Mouse (Mus musculus) bone marrow macrophage, adult 2 months (primary cell): ENCODE measurements at regions not wholly inside any gene's neighbourhood (a gene's known extent, or its start where the extent isn't known, plus 50 kb on each side); places are given as distances from the start of the nearest gene placed in this dataset.

Experiments used
- H3K27ac ChIP-seq: 2 replicates; pipeline ENCODE4 v1.5.1; 2012; ENCODE audit warnings: low read depth, low read length; ENCODE audit not compliant: insufficient read depth
- H3K4me1 ChIP-seq: 2 replicates; pipeline ENCODE4 v1.6.1; 2012; ENCODE audit warnings: low read length; ENCODE audit not compliant: control insufficient read depth, insufficient read depth
- H3K4me3 ChIP-seq: 2 replicates; pipeline ENCODE4 v1.5.1; 2012; ENCODE audit warnings: mild to moderate bottlenecking, low read length, moderate library complexity; ENCODE audit not compliant: insufficient read depth
- CTCF ChIP-seq: IDR thresholded peaks from 2 replicates; pipeline ENCODE4 v1.5.1; 2012; ENCODE audit warnings: low read depth, mild to moderate bottlenecking, low read length, moderate library complexity
- POLR2A ChIP-seq: IDR thresholded peaks from 2 replicates; pipeline ENCODE4 v1.6.1; 2012; ENCODE audit warnings: mild to moderate bottlenecking, low read depth, low read length, borderline replicate concordance

- no peak for TF ChIP-seq CTCF
- TF ChIP-seq POLR2A = no peak
- H3K4me1 ChIP-seq = peaks cover 7% of the 10 kb centered on the region
- no peak overlapping the region for H3K27ac ChIP-seq
- H3K4me3 ChIP-seq = no peak overlapping the region
These were observed 104.0 kb upstream of the Tnfaip3 start for GRCm38 (mm10) chr10:19119281-19120049.

GRCm38 (mm10) chr10:19118569-19119280 lies 103.3 kb upstream of the Tnfaip3 start:
- Histone ChIP-seq H3K4me1 (peaks cover 7% of the 10 kb centered on the region), H3K27ac (no peak overlapping the region), H3K4me3 (no peak overlapping the region)
- TF ChIP-seq POLR2A = no peak
- TF ChIP-seq CTCF = no peak

- no peak overlapping the region for H3K27ac ChIP-seq
- H3K4me1 ChIP-seq = peaks cover 7% of the 10 kb centered on the region
- no peak overlapping the region for H3K4me3 ChIP-seq
- TF ChIP-seq POLR2A (no peak), CTCF (no peak)
These were observed 101.7 kb upstream of the Tnfaip3 start for GRCm38 (mm10) chr10:19117071-19117605.

DNA sequence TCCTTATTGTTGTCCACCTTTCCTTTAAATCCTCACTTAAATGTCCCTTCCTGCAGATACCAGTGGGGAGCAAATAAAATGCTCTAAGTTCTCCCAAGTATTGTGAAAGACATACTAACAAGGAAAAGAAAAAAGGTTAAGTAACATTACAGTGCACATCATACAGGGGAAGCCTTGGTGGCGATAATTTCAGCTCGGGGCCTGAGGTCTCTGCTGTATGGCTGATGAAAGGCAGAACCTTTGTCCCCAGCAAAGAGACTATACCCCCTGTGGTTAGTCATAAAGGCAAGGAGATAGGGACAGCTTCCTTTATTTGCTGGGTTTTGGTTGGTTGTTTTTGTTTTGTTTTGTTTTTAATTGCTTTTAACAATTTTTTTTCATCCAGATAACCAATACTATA lies 97.0 kb upstream of the Tnfaip3 start:
- TF ChIP-seq CTCF = no peak
- no peak for TF ChIP-seq POLR2A
- Histone ChIP-seq H3K4me1 (peaks cover 7% of the 10 kb centered on the region), H3K4me3 (no peak overlapping the region), H3K27ac (no peak overlapping the region)

GRCm38 (mm10) chr10:19105231-19105681 lies 89.8 kb upstream of the Tnfaip3 start:
- Histone ChIP-seq H3K4me1 (peaks cover 5% of the 10 kb centered on the region), H3K4me3 (no peak overlapping the region), H3K27ac (no peak overlapping the region)
- TF ChIP-seq CTCF = no peak
- TF ChIP-seq POLR2A = no peak

DNA sequence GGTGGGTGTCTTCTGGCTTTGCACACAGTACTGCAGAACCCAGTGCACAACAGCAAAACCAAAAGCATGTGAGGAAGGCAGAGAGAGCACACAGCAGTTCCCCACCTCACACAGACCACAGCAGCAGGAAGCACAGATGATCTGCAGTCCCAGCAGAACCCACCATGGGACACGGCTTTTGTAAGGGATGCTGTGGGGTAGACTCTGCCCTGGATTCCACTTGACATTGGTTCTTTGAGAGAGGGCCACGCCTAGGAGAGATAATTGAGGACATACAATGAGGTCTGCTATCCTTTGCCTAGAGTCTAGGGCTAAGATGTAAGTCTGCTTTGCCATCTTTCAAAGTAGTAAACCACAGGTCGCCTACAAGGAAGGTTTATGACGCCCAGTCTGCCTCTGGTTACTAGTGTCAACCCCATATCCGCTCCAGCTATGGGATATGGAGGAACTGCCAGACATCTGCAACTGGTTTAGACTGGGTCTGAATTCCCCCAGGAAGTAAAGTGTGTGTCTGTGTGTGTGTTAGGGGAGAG lies 89.3 kb upstream of the Tnfaip3 start:
- TF ChIP-seq CTCF = no peak
- no peak for TF ChIP-seq POLR2A
- H3K27ac ChIP-seq = no peak overlapping the region
- H3K4me3 ChIP-seq = no peak overlapping the region
- H3K4me1 ChIP-seq = peaks cover 8% of the 10 kb centered on the region

DNA sequence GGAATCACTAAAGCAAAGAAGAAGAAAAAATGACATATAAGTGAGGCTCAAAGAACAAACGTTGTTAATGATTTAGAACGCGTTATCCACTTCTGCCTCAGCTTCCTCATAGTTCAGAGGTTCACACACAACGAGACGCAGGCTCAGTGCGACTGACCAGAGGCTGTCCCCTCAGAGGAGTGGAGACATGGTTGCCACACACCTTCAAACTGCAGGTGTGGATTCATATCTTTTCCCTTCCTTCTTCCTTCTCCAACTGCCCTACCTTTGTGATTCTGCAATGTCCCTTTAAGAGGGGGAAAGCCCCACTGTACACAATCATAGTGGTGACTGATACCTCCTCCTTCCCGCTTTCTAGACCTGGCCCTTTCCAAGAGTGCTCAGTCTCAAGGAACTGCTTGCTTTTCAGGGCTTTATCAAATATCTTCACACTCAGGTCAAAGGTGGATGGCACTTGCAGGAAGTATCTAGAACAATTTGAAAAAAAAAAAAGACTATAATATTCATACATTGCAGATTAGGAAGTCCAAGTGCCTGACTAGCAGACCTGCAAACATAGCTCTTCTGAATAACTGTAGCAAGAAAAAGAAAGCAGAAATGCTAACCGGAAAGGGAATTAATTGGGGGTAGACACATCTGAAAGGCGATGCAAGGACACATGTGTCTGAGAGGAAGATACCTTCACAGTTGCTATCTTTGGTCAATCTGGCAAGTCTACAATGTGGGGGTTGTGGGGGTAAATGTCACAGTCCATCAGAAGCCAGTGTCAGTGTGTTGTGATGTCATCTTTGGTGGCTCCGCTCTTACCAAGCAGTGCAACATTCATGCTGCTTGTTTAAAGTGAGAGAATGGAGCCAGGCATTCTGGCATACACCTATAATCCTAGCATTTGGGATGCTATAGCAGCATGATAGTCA lies 84.2 kb upstream of the Tnfaip3 start:
- Histone ChIP-seq H3K4me3 (no peak overlapping the region), H3K4me1 (peaks cover 14% of the 10 kb centered on the region), H3K27ac (no peak overlapping the region)
- TF ChIP-seq POLR2A (no peak), CTCF (no peak)

- TF ChIP-seq CTCF (peak; percentile 20; the same call in 1 of the 2 replicates), POLR2A (no peak)
- no peak overlapping the region for H3K27ac ChIP-seq
- H3K4me3 ChIP-seq = no peak overlapping the region
- peaks cover 15% of the 10 kb centered on the region for H3K4me1 ChIP-seq
These were observed 78.8 kb upstream of the Tnfaip3 start for GRCm38 (mm10) chr10:19094297-19094696.

DNA sequence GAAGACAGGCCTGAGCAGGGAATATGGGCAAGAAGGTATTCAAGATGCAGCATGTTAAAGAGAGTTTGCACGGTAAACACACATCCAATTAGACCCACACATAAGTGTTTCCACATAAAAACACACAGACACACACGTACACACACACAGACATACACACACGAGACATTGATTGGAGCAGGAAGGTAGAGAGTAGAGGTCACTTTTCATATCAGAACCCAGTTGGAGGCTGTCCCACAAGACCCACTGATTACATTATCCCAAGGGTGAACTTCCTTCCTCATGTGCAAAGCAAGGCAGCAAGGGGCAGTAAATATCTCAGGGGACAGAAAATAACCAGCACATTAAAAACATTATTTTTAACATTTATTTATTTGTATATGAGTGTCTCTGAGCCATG lies 78.2 kb upstream of the Tnfaip3 start:
- no peak overlapping the region for H3K27ac ChIP-seq
- TF ChIP-seq POLR2A (no peak), CTCF (no peak)
- peaks cover 12% of the 10 kb centered on the region for H3K4me1 ChIP-seq
- no peak overlapping the region for H3K4me3 ChIP-seq

- Histone ChIP-seq H3K4me3 (no peak overlapping the region), H3K27ac (no peak overlapping the region), H3K4me1 (peaks cover 12% of the 10 kb centered on the region)
- no peak for TF ChIP-seq CTCF
- TF ChIP-seq POLR2A = no peak
These were observed 76.5 kb upstream of the Tnfaip3 start for GRCm38 (mm10) chr10:19091949-19092348.
